Mouse (Mus musculus): Measurements from ENCODE around the gene Gm20906.
"Not testable (repeated sequence)": the region's sequence is repeated elsewhere in the genome, so short reads cannot be mapped to it uniquely, and the experiment has no call there.

The Gm20906 gene

DNA sequence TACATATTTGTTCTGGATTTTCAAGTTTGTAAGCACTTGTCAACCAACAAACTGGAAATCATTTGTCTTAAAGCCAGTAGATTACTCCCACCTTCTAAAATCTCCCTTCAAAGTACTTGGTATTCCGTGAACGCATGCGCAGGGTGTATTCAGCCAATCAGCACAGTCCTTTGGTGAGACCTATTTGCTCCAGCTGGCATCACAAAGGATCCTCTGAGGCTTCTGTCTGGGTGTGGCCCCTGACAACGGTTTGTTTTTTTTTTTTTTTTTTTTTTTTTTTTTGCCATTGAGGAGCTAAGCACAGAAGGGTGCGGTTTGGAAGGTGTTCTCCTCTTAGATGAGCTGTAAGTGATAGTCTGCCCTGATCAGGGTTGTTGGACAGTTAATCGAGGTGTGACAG, at the start of gene Gm20906:
Gene Gm20906 (plus strand): TSS at position 301 of the 400 bp plus-strand sequence.
- not testable (repeated sequence) for DNase-seq (ENCODE audit: low spot score)

Data from ovary, adult 18-20 months (tissue).